Mouse (Mus musculus) gastrocnemius, adult 8-10 months (tissue): ENCODE results near the gene Add2. TPM values are rescaled to one million over a fixed set of nuclear protein-coding genes. Genes with fewer than 3 reads are reported as not detected.

Experiments
- DNase-seq, 2 experiments: peaks; one replicate each; pipeline ENCODE4 v3.0.0; 2022; ENCODE audit warnings: low spot score in 2 of 2
- total RNA-seq, 4 experiments: library from RNA; stranded (reverse); gene quantifications; 2 replicates each; pipeline ENCODE4 v1.2.4; 2022

Gene Add2
- total RNA-seq, 4 experiments from 2014 or later = 0.02 to 0.16 (median 0.15) TPM; not detected in 1

- DNase-seq = no peak
Measured at GRCm38 (mm10) chr6:86048509-86048908, 20.0 kb downstream of the Add2 start.

GRCm38 (mm10) chr6:86050586-86051268 lies 22.2 kb downstream of the Add2 start:
- DNase-seq = no peak

GRCm38 (mm10) chr6:86052032-86052459 lies 23.6 kb downstream of the Add2 start:
- DNase-seq = no peak

- no peak for DNase-seq
Measured at GRCm38 (mm10) chr6:86052556-86052955, 24.1 kb downstream of the Add2 start.

GRCm38 (mm10) chr6:86053099-86053498 lies 24.6 kb downstream of the Add2 start:
- DNase-seq = no peak

DNA sequence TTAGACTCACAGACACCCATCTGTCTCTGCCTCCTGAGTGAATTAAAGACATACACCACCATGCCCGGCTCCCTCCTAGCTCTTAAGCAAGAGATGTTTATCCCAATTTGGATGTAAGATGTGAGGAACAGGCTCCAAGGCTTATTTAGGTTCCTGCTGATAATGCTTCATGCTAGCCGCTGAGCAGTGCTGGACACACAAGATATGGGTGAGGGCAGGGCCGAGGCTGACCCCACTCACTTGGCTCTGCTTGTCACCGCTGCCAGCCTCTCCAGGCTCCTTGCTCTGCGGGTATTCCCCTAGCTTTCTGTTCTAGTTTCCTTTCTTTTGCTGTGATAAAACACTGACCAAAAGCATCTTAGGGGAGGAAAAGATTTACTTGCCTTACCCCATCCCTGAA lies 25.1 kb downstream of the Add2 start:
- no peak for DNase-seq

GRCm38 (mm10) chr6:86058475-86058874 lies 30.0 kb downstream of the Add2 start:
- no peak for DNase-seq

GRCm38 (mm10) chr6:86059151-86059853 lies 30.8 kb downstream of the Add2 start:
- no peak for DNase-seq

- DNase-seq = no peak
Measured at GRCm38 (mm10) chr6:86060170-86060569, 31.7 kb downstream of the Add2 start.

DNA sequence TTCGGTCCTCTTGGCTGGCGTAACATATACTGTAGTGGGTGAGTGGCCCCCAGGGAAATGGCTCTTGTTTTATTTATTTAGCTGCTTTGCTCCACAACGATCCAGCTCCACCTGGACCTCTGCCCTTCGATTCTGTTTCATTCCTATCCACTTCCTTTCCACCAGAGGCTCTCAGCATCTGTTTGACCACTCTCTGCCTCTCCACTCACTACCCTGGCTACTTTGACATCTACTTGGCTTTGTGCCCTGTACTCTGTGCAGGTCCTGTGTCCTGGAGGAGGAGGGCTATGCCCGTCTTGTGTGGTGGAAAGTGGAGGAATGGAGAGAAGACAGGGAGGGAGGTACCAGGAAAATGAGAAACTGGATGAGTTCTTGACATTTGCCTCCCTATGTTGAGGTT lies 33.7 kb downstream of the Add2 start:
- DNase-seq = no peak

DNA sequence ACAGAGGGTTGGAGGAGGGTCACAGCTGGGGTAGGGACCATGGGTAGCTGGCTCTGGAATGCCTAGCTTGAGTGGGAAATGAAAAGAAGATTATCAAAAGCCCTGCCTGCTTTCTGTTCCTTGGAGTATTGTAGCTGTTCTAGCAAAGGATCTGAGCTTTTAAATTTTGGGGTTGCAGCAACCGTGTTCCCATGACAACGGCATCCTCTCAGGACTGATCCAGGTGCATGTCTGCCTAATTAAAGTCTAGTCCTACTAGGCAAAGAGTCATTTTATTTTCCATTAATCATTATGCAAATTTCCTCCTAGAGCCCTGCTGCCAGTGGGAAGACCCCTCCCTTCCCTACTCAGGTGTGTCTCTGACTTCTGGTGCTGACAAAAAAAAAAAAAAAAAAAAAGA lies 34.2 kb downstream of the Add2 start:
- DNase-seq = no peak

DNA sequence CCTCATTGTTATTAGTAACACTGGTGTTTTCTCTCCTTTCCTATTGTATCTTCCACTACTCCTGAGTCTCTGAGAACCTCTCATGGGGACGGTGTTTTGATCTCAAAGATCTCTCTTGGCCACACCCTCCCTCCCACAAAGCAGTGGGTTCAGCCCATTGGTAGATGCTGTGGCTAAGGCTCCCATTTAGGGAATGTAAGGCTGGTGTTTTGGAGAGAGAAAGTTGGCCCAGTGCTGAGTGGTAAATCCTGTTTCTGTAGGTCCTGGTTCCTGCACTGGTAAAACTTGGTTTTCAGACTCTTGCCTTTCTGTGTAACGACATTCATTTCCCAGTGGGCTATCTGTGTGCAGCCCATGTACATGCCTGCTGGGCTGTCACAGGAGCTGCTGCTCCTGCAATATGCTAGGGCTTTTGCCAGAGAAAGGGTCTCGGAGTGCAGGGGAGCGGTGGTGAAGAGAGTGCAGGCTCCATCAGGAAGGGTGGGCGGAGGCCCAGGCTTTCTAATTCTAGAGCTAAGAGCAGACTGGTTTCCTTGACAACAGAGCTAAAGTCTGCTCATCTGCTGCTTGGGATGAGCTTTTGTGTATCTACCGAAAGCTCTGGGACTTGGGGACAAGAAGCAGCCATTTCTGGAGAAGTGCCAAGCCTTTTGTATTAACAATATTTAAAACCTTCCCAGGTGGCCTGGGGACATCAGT lies 36.0 kb downstream of the Add2 start:
- no peak for DNase-seq

GRCm38 (mm10) chr6:86066727-86067126 lies 38.2 kb downstream of the Add2 start:
- DNase-seq = no peak

- no peak for DNase-seq
Measured at GRCm38 (mm10) chr6:86067145-86067544, 38.7 kb downstream of the Add2 start.

GRCm38 (mm10) chr6:86069009-86069408 lies 40.5 kb downstream of the Add2 start:
- DNase-seq = no peak

GRCm38 (mm10) chr6:86069856-86070255 lies 41.4 kb downstream of the Add2 start:
- no peak for DNase-seq

DNA sequence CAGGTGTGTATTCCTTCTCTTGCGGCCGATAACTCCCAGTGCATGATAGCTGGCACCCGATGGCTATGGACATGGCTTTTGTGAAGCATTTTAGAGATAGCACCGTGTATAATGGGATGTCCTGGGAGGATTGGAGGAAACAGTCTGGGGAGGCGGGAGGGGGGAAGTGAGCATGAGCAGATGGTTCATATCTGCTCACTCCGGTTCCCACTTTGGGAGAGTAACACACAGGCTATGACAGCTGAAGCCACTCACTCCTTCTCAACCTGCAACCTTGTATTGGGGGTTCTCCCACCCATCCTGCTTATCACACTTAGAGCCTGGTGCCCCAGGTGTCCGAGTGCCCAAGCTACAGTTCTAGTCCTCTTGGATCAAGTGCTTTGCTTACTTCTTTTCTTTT lies 41.8 kb downstream of the Add2 start:
- DNase-seq = no peak

GRCm38 (mm10) chr6:86073882-86074281 lies 45.4 kb downstream of the Add2 start:
- DNase-seq = no peak

DNA sequence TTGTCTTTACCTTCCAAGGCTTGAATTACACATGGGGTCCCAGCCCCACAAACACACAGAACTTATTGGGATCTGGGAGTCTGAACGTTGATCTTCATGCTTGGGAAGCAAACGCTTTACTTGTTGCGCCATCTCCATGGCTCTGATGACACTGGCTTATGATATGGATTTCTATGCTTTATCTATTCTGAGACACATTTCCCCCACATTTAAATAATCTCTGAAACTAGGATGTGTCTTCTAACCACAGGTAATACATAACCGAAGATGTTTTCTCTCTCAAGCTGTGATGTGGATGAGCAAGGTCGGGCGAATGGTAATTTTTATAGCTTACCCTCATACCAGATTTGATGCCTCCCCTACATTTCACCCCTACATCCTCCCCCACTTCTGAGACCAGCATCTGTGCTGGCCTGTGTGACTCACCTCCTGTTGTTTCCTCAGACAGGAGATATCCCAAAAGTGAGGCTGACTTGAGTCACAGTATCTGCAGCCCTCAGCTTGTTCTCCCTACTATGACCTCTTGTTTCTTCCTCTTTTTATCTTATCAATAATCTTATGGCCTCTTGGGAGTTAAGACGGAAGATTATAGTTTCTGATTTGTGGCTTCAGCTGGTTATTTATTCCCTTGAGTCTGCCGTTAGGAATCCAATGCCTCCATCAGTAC lies 46.2 kb downstream of the Add2 start:
- no peak for DNase-seq

GRCm38 (mm10) chr6:86076525-86076924 lies 48.0 kb downstream of the Add2 start:
- DNase-seq = no peak

DNA sequence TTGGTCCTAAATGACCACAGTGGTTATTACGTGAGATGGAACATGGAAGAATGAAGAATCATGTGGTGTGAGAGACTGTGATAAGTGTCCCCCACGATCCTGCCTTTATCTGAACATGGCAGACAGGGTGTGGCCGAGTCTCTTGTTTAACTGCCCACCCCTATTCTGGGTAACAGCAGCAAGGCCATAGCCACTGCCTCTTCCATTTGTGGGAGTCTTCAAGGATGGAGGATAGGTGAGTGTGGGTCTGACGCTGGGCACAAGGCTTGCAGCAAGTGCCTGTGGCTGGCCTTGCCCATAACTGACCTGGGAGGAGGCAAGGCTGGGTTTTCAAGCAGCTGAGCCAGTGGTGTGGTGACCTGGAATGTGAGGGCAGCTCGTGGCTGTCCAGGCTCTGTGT lies 49.4 kb downstream of the Add2 start:
- no peak for DNase-seq
